Mouse (Mus musculus) gastrocnemius, adult 2 months (tissue): ENCODE measurements around the gene Ano8. TPM values are rescaled to one million over a fixed set of nuclear protein-coding genes. Genes with fewer than 3 reads are reported as not detected.
A peak's percentile ranks its signal among the peaks of the same experiment; 100 is the strongest.
"Not testable (repeated sequence)": the region's sequence is repeated elsewhere in the genome, so short reads cannot be mapped to it uniquely, and the experiment has no call there.

ENCODE experiments used
- DNase-seq: peaks from one replicate; pipeline ENCODE4 v3.0.0; 2022
- H3K27ac ChIP-seq: fragments of 200-600 bp; 2 replicates; pipeline ENCODE4 v1.8.1; 2022; ENCODE audit warnings: mild to moderate bottlenecking
- H3K4me3 ChIP-seq: fragments of 200-600 bp; 2 replicates; pipeline ENCODE4 v1.8.1; 2022; ENCODE audit warnings: mild to moderate bottlenecking, moderate library complexity
- CTCF ChIP-seq: fragments of 200-600 bp; IDR thresholded peaks from 2 replicates; pipeline ENCODE4 v1.8.1; 2022; ENCODE audit warnings: antibody characterized with exemption, mild to moderate bottlenecking, moderate library complexity
- intact Hi-C: fragments of 180-260 bp; cut with DNase I; formaldehyde crosslinking; loops from one replicate; pipeline ENCODE4 v1.15.1; 2025
- long read RNA-seq, 2 experiments: library from polyadenylated mRNA; stranded (forward); transcript quantifications; one replicate each; pipeline ENCODE4 v2.0.0; 2021
- total RNA-seq, 2 experiments: library from RNA; stranded (reverse); gene quantifications; 2 replicates each; pipeline ENCODE4 v1.2.3; 2021

Ano8 gene
- 10 to 100 TPM; 16.0 to 17.0 TPM for total RNA-seq
- long read RNA-seq, experiment 1, transcript Ano8-204 (18 exons, 3,785 nt), result major isoform, 22 of 55 reads
- long read RNA-seq, experiment 1, transcript Ano8-201 (17 exons, 3,653 nt), result minor isoform, 13 of 55 reads
- long read RNA-seq, experiment 1, partial matches to known transcripts, result 7 of 55 reads
- long read RNA-seq, experiment 1, other reads (novel, unspliced or antisense), result 13 of 55 reads
- long read RNA-seq, experiment 2, transcript Ano8-201 (17 exons, 3,653 nt), result minor isoform, 6 of 48 reads
- long read RNA-seq, experiment 2, transcript Ano8-204 (18 exons, 3,785 nt), result major isoform, 20 of 48 reads
- long read RNA-seq, experiment 2, partial matches to known transcripts, result 6 of 48 reads
- long read RNA-seq, experiment 2, other reads (novel, unspliced or antisense), result 16 of 48 reads

DNA sequence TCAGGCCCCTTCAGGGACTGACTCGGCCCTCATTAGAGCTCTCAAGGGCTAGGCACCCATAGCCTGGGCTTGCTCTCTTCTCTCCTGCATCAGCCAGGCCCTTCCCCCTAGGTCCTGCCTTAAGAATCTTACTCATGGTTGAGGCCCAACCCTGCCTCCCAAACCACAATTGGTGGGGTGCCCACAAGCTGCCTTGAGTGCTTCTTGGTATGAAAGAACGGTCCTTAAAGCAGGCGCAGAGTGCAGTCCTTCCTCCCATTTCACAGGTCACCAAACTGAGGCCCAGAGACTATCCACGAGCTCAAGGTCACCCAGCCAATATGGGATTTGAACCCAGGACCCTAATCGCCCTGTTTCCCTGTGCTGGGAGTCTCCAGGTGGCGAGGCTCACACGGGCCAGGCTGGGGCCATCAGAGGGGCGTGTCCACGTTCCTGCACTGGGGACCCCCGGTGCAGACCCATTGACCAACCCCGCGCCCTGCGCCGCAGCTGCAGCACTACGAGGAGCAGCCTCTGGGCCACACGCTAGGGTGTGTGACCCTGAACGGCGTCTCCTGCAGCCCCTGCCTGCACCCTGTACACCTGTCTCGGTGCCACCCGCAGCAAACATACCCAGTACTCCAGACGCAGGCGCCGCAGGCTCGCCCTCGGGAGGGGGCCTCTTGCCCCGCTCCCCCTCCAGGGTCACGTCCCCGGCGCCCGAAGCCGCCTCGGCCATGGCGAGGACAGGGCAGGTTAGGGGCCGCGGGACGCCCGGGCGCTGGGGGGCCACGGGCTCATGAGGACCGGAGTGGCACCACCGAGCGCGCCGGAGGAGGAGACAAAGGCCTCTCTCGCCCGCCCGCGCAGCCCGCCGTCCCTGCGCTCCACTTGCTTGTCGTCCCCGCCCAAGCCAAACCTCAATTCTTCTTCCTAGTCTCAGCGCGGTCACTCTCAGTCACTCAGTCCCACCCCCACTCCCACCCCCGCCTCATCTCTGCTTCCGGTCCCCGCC lies at the start of gene Ano8:
TSS of gene Ano8 (minus strand) at position 822 of the 994 bp plus-strand sequence.
- H3K4me3 ChIP-seq, result peak within 1 kb of the TSS; percentile 91
- no peak for TF ChIP-seq CTCF
- peak; percentile 91 for DNase-seq
- H3K27ac ChIP-seq, result peak within 1 kb of the TSS; percentile 98
- intact Hi-C loops, result loop anchor here (5.0 kb wide), 1 partner anchor 37 kb away; no protein-coding TSS in a partner anchor

DNA sequence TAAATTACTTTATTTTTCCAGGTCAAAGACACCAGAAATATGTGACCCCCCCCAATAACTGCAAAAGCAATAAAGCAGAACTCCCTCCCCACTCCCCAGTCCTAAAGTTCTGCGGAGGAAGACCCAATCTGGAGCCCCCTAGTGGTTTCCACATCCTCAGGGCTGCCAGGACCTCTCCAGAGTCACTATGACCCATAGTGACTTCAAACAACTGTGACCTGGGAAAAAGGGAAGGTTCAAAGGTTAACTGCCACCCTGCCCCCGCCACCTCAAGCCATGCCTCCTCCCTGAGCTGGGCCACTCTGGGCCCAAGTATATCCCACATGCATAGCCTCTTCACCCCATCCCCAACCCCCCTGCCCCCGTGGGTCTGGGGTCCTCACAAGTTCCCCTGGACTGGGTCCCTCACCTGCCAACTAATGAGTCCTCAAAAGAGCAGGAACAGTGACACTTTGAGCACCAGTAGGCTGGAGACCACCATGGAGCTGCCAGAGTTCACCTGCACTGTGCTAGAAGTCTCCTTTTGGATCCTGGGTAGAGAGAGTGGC lies 48.6 kb upstream of the Ano8 start:
- peak; percentile 19; the same call in 1 of the 2 replicates for TF ChIP-seq CTCF
- Histone ChIP-seq H3K27ac (no peak overlapping the region), H3K4me3 (no peak overlapping the region)
- no peak for DNase-seq
- intact Hi-C loops, result no loop called here

DNA sequence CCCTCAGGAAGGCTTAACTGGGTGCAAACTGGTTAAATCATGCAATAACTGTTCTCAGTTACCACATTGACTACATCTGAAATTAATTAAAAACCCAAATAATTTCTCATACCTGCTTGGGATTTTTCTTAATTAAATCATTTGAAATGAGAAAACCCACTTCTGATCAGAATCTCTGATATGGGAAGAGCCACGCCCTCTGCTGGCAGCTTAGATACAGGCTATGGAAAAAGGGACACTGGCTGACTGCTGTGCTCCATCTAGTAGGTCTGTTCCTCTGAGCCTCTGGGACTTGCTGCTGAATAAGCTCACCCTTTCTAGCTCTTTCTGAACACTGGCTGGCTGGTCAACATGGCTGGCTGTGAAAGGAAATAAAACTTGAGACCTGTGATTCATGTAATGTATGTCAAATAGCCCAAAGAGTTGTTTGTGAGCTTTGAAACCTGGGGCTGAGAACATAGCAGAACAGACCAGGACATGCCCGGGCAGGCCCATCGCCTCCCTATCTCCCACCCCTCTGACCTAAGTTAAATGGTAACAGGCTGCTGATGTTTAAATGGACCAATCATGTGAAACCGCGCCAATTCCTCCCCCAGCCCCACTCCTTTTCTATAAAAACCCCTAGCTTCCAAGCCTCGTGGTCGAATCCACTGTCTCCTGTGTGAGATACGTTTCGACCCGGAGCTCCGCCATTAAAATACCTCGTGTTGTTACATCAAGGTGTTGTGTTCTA lies 45.1 kb upstream of the Ano8 start:
- peak; percentile 70 for TF ChIP-seq CTCF
- intact Hi-C loops, H3K27ac ChIP-seq, H3K4me3 ChIP-seq: not testable (repeated sequence)
- DNase-seq, result peak; percentile 43

DNA sequence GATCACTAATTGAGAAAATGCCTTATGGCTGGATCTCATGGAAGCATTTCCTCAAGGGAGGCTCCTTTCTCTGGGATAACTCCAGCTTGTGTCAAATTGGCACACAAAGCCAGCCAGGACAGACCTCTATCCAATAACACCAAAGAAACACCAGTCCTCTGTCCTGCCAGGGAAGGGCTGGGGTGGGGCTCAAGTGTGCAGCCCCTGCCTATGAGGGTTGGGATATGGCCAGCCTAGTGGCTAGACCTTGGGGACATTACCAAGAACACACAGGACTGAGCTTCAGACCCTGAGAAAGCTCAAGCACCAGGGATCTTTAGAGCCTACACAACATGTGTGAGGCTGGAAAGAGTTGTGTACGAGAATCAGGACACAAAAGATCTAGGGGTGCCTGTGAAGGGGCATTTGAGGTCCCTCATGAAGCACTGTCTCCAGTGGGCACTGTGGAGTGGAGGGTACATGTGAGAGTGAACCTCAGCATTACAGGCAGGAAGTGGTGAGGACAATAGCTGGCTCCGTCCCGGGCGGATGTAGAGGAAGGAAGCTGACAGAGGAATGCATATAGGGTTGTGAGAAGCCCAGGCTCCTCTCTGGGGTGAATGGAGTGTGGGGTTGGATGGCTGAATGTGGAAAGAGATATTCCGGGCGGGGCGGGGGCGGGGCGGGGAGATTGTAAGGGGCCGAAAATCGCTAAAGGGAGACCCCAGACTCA lies 42.8 kb upstream of the Ano8 start:
- no peak for TF ChIP-seq CTCF
- H3K27ac ChIP-seq, result peak overlapping the region; percentile 83
- peak; percentile 26 for DNase-seq
- H3K4me3 ChIP-seq, result no peak overlapping the region
- intact Hi-C loops, result no loop called here

DNA sequence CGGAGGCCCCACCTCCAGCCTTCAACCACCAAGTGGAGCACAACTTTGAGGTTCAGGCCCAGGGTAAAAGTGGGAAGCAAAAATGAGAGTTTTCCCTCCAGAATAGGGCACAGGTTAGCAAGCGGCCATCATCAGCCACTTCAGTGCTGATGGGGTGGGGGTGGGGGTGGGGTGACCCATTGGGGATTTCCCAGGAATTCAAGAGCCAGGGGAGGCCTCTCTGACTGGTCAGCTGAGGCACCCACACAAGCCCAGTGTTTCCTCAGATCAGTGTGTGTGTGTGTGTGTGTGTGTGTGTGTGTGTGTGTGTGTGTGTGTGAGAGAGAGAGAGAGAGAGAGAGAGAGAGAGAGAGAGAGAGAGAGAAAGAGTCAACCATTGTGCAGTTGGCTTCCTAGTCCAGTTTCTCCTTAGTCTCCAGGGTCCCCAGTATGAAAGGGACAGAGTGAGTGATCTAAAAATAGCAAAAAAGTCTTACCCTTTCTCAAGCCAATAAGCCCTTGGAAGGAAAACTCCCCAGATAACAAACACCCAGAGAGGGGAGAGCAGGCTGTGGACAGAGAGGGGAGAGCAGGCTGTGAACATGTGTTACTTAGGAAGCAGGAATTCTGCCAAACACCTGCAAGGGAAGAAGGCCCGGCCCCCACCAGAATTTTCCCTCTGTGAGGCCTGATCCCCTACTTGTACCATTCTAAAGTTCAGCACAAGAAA lies 41.6 kb upstream of the Ano8 start:
- intact Hi-C loops, result no loop called here
- DNase-seq, result no peak
- no peak for TF ChIP-seq CTCF
- Histone ChIP-seq H3K27ac (peak overlapping the region; percentile 83), H3K4me3 (no peak overlapping the region)

DNA sequence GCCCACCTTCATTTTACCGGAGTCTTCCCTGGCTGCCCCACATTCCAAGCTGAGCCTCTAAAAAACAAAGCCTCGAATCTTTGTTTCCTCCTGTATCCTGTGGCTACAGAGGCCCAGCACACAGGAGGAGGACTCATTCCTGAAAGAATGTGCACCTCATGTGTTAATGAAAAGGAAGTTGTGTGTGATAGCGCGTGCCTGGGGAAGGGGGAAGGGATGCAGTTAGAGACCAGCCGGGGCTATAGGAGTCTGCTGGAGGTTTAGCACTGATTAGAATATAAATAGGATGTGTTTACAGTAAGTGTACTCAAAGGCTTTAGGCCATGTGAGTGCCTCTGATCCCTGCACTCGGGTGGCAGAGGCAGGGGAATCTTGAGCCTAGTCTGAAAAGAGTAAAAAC lies 40.5 kb upstream of the Ano8 start:
- no peak for DNase-seq
- peak overlapping the region; percentile 66 for H3K27ac ChIP-seq
- intact Hi-C loops, result no loop called here
- no peak overlapping the region for H3K4me3 ChIP-seq
- TF ChIP-seq CTCF, result no peak

DNA sequence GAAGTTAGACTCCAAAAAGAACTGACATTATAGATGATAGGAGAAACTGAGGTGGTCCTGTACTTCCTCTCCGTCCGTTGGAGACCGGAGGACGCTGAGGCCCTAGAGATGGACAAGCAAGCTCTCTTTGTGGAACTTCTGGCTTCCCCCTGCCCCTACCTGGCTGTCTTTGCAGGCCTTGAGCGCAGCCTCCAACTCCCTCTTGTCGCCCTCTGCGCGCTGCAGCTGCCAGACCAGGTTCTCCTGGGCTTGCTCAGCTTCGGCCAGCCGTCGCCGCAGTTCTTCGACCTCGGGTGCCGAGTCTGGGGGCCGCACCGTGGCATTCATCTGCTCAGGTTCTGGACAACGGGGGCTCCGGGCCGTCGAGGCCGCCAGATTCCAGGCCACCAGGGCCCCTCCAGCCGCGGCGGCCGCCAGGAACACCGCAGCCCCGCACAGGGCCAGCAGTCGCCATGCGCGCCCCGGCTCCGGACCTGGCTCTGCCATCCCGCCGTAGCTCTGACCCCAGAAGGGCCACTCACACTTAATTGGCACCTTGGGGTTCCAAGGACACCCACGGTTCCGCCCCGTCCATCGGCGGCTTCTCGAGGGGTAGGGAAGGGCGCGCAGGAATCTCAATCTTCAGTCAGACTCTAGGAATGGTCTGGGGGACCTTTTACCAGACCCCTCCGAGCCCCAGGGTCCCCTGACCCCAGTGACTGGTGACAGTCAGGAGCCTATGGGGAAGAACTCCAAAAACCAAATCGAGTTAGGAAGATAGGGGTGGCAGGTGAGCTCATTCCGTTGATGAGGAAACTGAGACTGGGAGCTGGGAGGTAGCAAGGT lies 39.7 kb upstream of the Ano8 start, which contains the start of gene Ccdc194:
TSS of gene Ccdc194 (minus strand) at position 486 of the 825 bp plus-strand sequence.
- intact Hi-C loops, result no loop called here
- no peak for TF ChIP-seq CTCF
- peak within 1 kb of the TSS; percentile 66 for H3K27ac ChIP-seq
- DNase-seq, result no peak
- no peak within 1 kb of the TSS for H3K4me3 ChIP-seq

DNA sequence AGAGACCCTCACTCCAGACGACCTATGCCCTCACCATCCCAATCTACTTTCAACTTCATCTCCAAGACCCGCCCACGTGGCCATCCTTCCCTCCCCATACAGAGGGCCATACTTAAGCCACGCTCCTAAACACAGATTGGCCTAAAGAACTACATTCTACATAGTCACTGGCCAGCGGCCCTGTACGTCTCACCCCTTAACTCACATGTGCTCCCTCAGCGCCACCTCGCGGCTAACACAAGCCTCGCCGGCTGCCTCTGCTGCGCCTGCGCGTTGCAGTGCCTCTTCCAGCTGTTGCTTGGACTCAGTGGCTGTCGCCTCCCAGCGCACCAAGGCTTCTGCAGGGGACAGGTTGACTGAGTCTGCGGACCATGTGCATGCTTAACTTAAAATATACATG lies 35.9 kb upstream of the Ano8 start:
- Histone ChIP-seq H3K4me3 (peak overlapping the region; percentile 40), H3K27ac (no peak overlapping the region)
- TF ChIP-seq CTCF, result peak; percentile 99; the same call in 1 of the 2 replicates
- intact Hi-C loops, result loop anchor here (1.0 to 5.0 kb wide), 3 partner anchors 25 to 80 kb away; partner anchors contain the start of genes Ano8 and Gtpbp3
- DNase-seq, result peak; percentile 96

DNA sequence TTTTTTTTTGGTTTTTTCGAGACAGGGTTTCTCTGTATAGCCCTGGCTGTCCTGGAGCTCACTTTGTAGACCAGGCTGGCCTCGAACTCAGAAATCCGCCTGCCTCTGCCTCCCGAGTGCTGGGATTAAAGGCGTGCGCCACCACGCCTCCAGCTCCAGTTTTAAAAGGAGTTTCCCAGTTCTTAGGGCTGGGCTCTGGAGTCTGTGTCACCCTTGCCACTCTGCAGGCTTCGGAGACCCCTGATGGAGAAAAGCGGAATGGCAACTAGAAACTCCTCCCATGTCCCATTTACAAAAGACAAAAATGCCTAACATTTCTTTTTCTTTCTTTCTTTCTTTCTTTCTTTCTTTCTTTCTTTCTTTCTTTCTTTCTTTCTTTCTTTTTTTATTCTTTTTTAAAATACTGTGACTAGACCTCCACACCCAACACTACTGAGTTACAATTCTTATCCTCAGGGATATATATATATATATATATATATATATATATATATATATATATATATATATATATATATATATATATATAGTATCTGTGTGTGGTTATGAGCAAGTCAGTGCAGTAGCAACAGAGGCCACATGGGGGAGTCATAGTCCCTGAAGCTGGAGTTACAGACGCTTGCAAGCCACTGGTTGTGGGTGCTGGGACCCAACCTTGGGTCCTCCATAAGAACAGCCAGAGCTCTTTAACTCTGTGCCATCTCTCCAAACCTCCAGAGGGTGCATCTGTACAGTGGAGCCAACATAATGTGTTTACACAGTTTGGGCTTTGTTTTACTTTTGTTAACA lies 33.5 kb upstream of the Ano8 start:
- peak; percentile 68 for DNase-seq
- peak; percentile 64 for TF ChIP-seq CTCF
- H3K27ac ChIP-seq, H3K4me3 ChIP-seq, intact Hi-C loops: not testable (repeated sequence)
